Mouse (Mus musculus) heart, adult 9 months (tissue): Measurements from ENCODE around the gene Ntrk3.

Source experiments
- DNase-seq, 2 experiments: peaks; one replicate each; pipeline ENCODE4 v3.0.0; 2022; ENCODE audit warnings: low spot score in 2 of 2

Gene Ntrk3

GRCm38 (mm10) chr7:78737614-78738210, at the start of gene Ntrk3:
TSS of gene Ntrk3 (minus strand) at chr7:78738012.
- no peak for DNase-seq

- no peak for DNase-seq
Measured at GRCm38 (mm10) chr7:78785906-78786305, 48.1 kb upstream of the Ntrk3 start.

GRCm38 (mm10) chr7:78782639-78783581, 45.1 kb upstream of the Ntrk3 start, which contains the start of the genes Mrps11 and Mrpl46:
TSS of gene Mrps11 (plus strand) at chr7:78783119.
TSS of gene Mrpl46 (minus strand) at chr7:78783531.
- peak; percentile 76 to 83 for DNase-seq

- no peak for DNase-seq
Measured at GRCm38 (mm10) chr7:78778741-78779140, 40.9 kb upstream of the Ntrk3 start.

GRCm38 (mm10) chr7:78770936-78771335, 33.1 kb upstream of the Ntrk3 start:
- no peak for DNase-seq

- no peak for DNase-seq
Measured at GRCm38 (mm10) chr7:78769075-78769652, 31.4 kb upstream of the Ntrk3 start.

GRCm38 (mm10) chr7:78767929-78768531, 30.2 kb upstream of the Ntrk3 start:
- no peak for DNase-seq

GRCm38 (mm10) chr7:78766019-78766683, 28.3 kb upstream of the Ntrk3 start:
- peak in 1 of 2 experiments; percentile 27 for DNase-seq

GRCm38 (mm10) chr7:78765215-78765631, 27.4 kb upstream of the Ntrk3 start:
- no peak for DNase-seq

- DNase-seq: no peak
Measured at GRCm38 (mm10) chr7:78763801-78764200, 26.0 kb upstream of the Ntrk3 start.

- DNase-seq: no peak
Measured at GRCm38 (mm10) chr7:78754458-78755000, 16.7 kb upstream of the Ntrk3 start.

GRCm38 (mm10) chr7:78753752-78754457, 16.1 kb upstream of the Ntrk3 start:
- no peak for DNase-seq

GRCm38 (mm10) chr7:78752961-78753360, 15.1 kb upstream of the Ntrk3 start:
- no peak for DNase-seq

GRCm38 (mm10) chr7:78743731-78744385, 6.0 kb upstream of the Ntrk3 start:
- DNase-seq: no peak

- no peak for DNase-seq
Measured at GRCm38 (mm10) chr7:78739351-78740000, 1.7 kb upstream of the Ntrk3 start.

- DNase-seq: no peak
Measured at GRCm38 (mm10) chr7:78737196-78737595, 616 bp downstream of the Ntrk3 start.

GRCm38 (mm10) chr7:78731391-78731790, 6.4 kb downstream of the Ntrk3 start:
- DNase-seq: no peak

GRCm38 (mm10) chr7:78724591-78724990, 13.2 kb downstream of the Ntrk3 start:
- DNase-seq: no peak

GRCm38 (mm10) chr7:78722051-78722450, 15.8 kb downstream of the Ntrk3 start:
- no peak for DNase-seq
